Mouse (Mus musculus) embryonic facial prominence, embryonic 11.5 days (tissue): ENCODE measurements around the gene Nrxn1. TPM values are rescaled to one million over a fixed set of nuclear protein-coding genes. Genes with fewer than 3 reads are reported as not detected.

ENCODE experiments used
- ATAC-seq: fragments of 200-750 bp; cut with Nextera tagmentation; replicated peaks from 2 replicates; pipeline ENCODE4 v1.8.0; 2017; ENCODE audit warnings: low read depth; ENCODE audit not compliant: insufficient number of reproducible peaks, low FRiP score, low TSS enrichment
- DNase-seq: peaks from one replicate; pipeline ENCODE4 v3.0.0-alpha.2; 2015; ENCODE audit warnings: low spot score
- H3K27ac ChIP-seq: fragments of 300-500 bp; sonication (generic); replicated peaks from 2 replicates; pipeline ENCODE4 v1.5.1; 2014; ENCODE audit warnings: mild to moderate bottlenecking, low read depth, low read length, control low read depth
- H3K27me3 ChIP-seq: fragments of 300-500 bp; sonication (generic); 2 replicates; pipeline ENCODE4 v1.6.1; 2014; ENCODE audit warnings: mild to moderate bottlenecking, low read length, moderate library complexity, mixed read lengths; ENCODE audit not compliant: control insufficient read depth, insufficient read depth
- H3K36me3 ChIP-seq: fragments of 300-500 bp; sonication (generic); replicated peaks from 2 replicates; pipeline ENCODE4 v1.6.1; 2014; ENCODE audit warnings: low read depth, mild to moderate bottlenecking, low read length, moderate library complexity, mixed read lengths; ENCODE audit not compliant: control insufficient read depth, insufficient read depth
- H3K4me1 ChIP-seq: fragments of 300-500 bp; sonication (generic); 2 replicates; pipeline ENCODE4 v1.6.1; 2014; ENCODE audit warnings: low read length, mixed read lengths; ENCODE audit not compliant: control insufficient read depth, insufficient read depth
- H3K4me2 ChIP-seq: fragments of 300-500 bp; sonication (generic); 2 replicates; pipeline ENCODE4 v1.6.1; 2014; ENCODE audit warnings: low read depth, mild to moderate bottlenecking, control low read depth, low read length, moderate library complexity
- H3K4me3 ChIP-seq: fragments of 300-500 bp; sonication (generic); 2 replicates; pipeline ENCODE4 v1.5.1; 2014; ENCODE audit warnings: low read depth, low read length, control low read depth
- H3K9ac ChIP-seq: fragments of 300-500 bp; sonication (generic); replicated peaks from 2 replicates; pipeline ENCODE4 v1.6.1; 2014; ENCODE audit warnings: mild to moderate bottlenecking, control low read depth, low read length
- H3K9me3 ChIP-seq: fragments of 300-500 bp; sonication (generic); replicated peaks from 2 replicates; pipeline ENCODE4 v1.6.1; 2016; ENCODE audit warnings: mild to moderate bottlenecking, low read length, inconsistent platforms, mixed read lengths; ENCODE audit not compliant: control insufficient read depth
- WGBS: fragments of 180-500 bp; shearing (Covaris S2); extraction: QIAGEN DNeasy Blood & Tissue Kit; methylation state at CpG from one replicate; pipeline ENCODE4 v1.1.7; 2014; 5-methylcytosine and 5-hydroxymethylcytosine counted together
- polyA plus RNA-seq: library from polyadenylated mRNA; unstranded; fragments of >200 nt; fragmentation: Nextera tagmentation; extraction: Ambion mirVana; gene quantifications from 2 replicates; pipeline ENCODE4 v1.2.1, GENCODE M21; 2014

The Nrxn1 gene
- polyA plus RNA-seq, 1 experiment from 2014 or later: 4.6 TPM

- Histone ChIP-seq H3K9me3 (no peaks in the 10 kb centered on the region), H3K9ac (no peak overlapping the region), H3K27ac (no peak overlapping the region), H3K4me2 (no peak overlapping the region), H3K4me1 (no peaks in the 10 kb centered on the region), H3K27me3 (no peaks in the 10 kb centered on the region), H3K4me3 (no peak overlapping the region), H3K36me3 (no peaks in the 10 kb centered on the region)
- ATAC-seq (no peak), DNase-seq (no peak)
- 89% methylated on average over 4 of the region's 4 CpGs for WGBS
Observed at GRCm38 (mm10) chr17:90362169-90362568, 730.7 kb downstream of the Nrxn1 start.

- ATAC-seq: no peak
- WGBS: 67% methylated on average over 5 of the region's 5 CpGs
- H3K27me3 ChIP-seq: no peaks in the 10 kb centered on the region
Observed at GRCm38 (mm10) chr17:90349385-90350095, 743.3 kb downstream of the Nrxn1 start.

GRCm38 (mm10) chr17:90346735-90347475 is 746.0 kb downstream of the Nrxn1 start:
- no peak overlapping the region for H3K9ac ChIP-seq
- H3K9me3 ChIP-seq: no peaks in the 10 kb centered on the region
- ATAC-seq: no peak
- WGBS: 69% methylated on average over 3 of the region's 3 CpGs
- no peaks in the 10 kb centered on the region for H3K27me3 ChIP-seq
- no peak overlapping the region for H3K27ac ChIP-seq
- H3K4me2 ChIP-seq: no peak overlapping the region
- H3K36me3 ChIP-seq: no peaks in the 10 kb centered on the region
- H3K4me1 ChIP-seq: no peaks in the 10 kb centered on the region
- no peak for DNase-seq
- no peak overlapping the region for H3K4me3 ChIP-seq

More at GRCm38 (mm10) chr17:90349385-90350095, 743.3 kb downstream of the Nrxn1 start:
- Histone ChIP-seq H3K9me3 (no peaks in the 10 kb centered on the region), H3K4me2 (no peak overlapping the region), H3K9ac (no peak overlapping the region), H3K27ac (no peak overlapping the region), H3K4me1 (no peaks in the 10 kb centered on the region), H3K4me3 (no peak overlapping the region), H3K36me3 (no peaks in the 10 kb centered on the region)
- DNase-seq: no peak

GRCm38 (mm10) chr17:90333445-90333844 is 759.4 kb downstream of the Nrxn1 start:
- Histone ChIP-seq H3K27me3 (no peaks in the 10 kb centered on the region), H3K9me3 (no peaks in the 10 kb centered on the region), H3K36me3 (no peaks in the 10 kb centered on the region), H3K4me2 (no peak overlapping the region), H3K27ac (no peak overlapping the region), H3K9ac (no peak overlapping the region), H3K4me3 (no peak overlapping the region), H3K4me1 (no peaks in the 10 kb centered on the region)
- 83% methylated on average over 1 of the region's 1 CpGs for WGBS
- ATAC-seq (no peak), DNase-seq (no peak)

GRCm38 (mm10) chr17:90323674-90324073 is 769.2 kb downstream of the Nrxn1 start:
- DNase-seq (no peak), ATAC-seq (no peak)
- H3K4me1 ChIP-seq: no peaks in the 10 kb centered on the region
- WGBS: 79% methylated on average over 6 of the region's 6 CpGs
- no peak overlapping the region for H3K9ac ChIP-seq
- no peak overlapping the region for H3K4me2 ChIP-seq
- no peak overlapping the region for H3K4me3 ChIP-seq
- no peaks in the 10 kb centered on the region for H3K27me3 ChIP-seq
- H3K27ac ChIP-seq: no peak overlapping the region
- H3K36me3 ChIP-seq: no peaks in the 10 kb centered on the region
- H3K9me3 ChIP-seq: no peaks in the 10 kb centered on the region

GRCm38 (mm10) chr17:90272225-90272624 is 820.6 kb downstream of the Nrxn1 start:
- Histone ChIP-seq H3K4me1 (no peaks in the 10 kb centered on the region), H3K36me3 (no peaks in the 10 kb centered on the region), H3K9ac (no peak overlapping the region), H3K27me3 (no peaks in the 10 kb centered on the region), H3K4me3 (no peak overlapping the region), H3K27ac (no peak overlapping the region), H3K9me3 (no peaks in the 10 kb centered on the region), H3K4me2 (no peak overlapping the region)
- 62% methylated on average over 4 of the region's 4 CpGs for WGBS
- DNase-seq: no peak
- ATAC-seq: no peak

- Histone ChIP-seq H3K4me3 (no peak overlapping the region), H3K36me3 (no peaks in the 10 kb centered on the region), H3K9ac (no peak overlapping the region), H3K27me3 (no peaks in the 10 kb centered on the region), H3K4me2 (no peak overlapping the region), H3K27ac (no peak overlapping the region), H3K4me1 (no peaks in the 10 kb centered on the region), H3K9me3 (no peaks in the 10 kb centered on the region)
- DNase-seq: no peak
- WGBS: 22% methylated on average over 4 of the region's 4 CpGs
- no peak for ATAC-seq
Observed at GRCm38 (mm10) chr17:90271165-90271564, 821.7 kb downstream of the Nrxn1 start.

GRCm38 (mm10) chr17:90269143-90269542 is 823.7 kb downstream of the Nrxn1 start:
- 81% methylated on average over 2 of the region's 2 CpGs for WGBS

More at GRCm38 (mm10) chr17:90269143-90269542, 823.7 kb downstream of the Nrxn1 start:
- DNase-seq (no peak), ATAC-seq (no peak)
- Histone ChIP-seq H3K4me3 (no peak overlapping the region), H3K27ac (no peak overlapping the region), H3K4me2 (no peak overlapping the region), H3K9me3 (no peaks in the 10 kb centered on the region), H3K27me3 (no peaks in the 10 kb centered on the region), H3K4me1 (no peaks in the 10 kb centered on the region), H3K36me3 (no peaks in the 10 kb centered on the region), H3K9ac (no peak overlapping the region)
